Mouse (Mus musculus): ENCODE data around the gene Gria4. TPM values are rescaled to one million over a fixed set of nuclear protein-coding genes. Genes with fewer than 3 reads are reported as not detected.
A peak's percentile ranks its signal among the peaks of the same experiment; 100 is the strongest.
"Not testable (repeated sequence)": the region's sequence is repeated elsewhere in the genome, so short reads cannot be mapped to it uniquely, and the experiment has no call there.

The Gria4 gene
- total RNA-seq, 4 experiments from 2014 or later = 0.06 TPM; not detected in 3

DNA sequence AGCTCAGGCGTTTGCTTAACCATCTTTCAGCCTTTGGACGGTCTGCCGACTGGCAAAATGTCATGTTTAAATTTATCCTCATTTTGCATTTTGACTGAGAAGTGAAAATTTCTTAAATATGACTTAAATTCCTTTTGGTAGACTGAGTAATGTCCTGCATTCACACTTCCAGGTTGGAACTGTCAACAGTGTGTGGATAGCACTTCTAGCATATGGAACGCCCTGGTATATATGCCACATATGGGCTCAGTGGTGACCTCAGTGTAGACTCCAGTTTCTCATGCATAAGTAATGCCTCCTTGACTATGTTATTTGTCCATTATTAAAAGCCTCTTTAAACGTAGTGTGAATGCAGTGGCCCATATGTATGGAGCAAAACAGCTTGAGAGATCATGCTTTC, 222.4 kb downstream of the Gria4 start:
- DNase-seq (ENCODE audit: low spot score) = no peak

DNA sequence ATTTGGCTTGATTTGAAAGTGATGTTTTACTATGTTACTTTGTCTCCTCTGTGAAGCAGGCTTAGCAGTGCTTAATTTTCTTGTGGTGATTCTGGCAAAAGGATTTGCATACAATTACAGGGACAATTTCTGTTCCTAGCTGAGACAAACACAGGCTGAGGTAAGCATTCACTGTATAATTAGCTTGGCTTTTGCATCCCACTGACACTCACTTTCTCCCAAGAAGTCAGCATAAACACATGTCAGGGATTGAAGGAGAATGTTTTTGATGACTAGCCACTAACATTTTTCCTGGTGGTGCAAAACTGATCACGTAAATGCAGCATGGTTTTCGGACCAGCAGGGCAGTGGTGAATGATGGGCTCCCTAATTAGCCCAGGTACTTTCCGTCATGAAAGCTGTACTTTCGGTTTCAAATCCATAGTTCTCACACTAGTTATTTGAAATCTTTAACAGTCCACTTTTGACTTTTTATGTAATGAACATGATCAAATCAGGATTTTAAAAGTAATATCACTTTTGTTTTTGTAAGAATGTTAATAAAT, 240.5 kb downstream of the Gria4 start:
- DNase-seq (ENCODE audit: low spot score) = no peak

DNA sequence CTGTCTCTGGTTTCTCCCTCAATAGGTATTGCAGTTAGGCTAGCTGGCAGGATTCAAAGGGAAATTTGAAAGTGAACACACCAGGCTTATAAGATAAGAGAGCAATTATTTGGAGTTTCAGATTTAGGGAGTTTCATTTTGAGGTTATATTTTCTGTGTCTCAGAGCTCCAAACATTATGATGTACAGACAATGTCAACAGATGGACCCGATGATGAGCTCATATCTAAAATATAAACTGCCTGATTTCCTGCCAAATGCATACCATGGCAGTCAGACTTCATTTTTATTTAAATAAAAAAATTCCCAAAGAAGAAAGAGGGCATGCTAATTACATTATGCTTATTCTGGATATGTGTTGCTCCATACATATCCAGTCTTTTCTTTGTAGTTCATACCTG, 256.8 kb downstream of the Gria4 start:
- DNase-seq (ENCODE audit: low spot score) = no peak

DNA sequence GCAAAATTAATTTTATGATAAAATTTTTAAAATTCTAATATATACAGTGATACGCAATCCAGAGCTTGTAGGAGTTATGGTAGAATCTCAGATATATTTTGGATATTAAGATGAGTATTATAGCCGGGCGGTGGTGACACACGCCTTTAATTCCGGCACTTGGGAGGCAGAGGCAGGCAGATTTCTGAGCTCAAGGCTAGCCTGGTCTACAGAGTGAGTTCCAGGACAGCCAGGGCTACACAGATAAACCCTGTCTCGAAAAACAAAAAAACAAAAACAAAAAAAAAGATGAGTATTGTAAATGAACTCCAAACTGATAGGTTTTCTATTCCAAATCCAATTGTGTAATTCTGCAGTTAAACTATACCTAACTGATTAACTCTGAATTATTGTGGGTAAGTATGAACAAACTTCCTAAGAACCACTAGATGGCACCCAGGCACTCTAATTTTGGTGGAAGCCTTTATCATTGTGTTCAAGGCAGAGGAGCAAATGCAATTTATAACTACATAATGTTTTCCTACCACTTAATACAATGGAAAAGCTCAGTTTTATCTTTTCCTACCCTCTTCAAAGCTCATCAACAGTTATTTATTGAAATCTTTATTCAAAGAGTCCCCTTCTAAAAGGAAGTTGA, 259.4 kb downstream of the Gria4 start:
- no peak for DNase-seq (ENCODE audit: low spot score)

DNA sequence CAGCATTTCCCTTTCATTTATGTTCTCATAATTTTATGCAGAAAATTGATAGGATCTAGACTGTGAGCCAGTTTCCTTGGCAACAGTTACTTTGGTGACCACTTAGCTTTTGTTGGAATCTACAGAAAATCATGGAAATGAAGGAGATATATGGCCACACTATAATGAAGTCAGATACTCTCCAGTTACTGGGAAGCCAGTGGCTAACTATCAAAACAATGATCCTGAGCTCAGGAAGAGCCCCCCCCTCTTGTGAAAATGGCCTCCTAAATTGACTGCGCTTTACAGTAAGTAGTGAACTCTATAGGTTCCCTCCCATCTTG, 281.5 kb downstream of the Gria4 start:
- no peak for DNase-seq (ENCODE audit: low spot score)

DNA sequence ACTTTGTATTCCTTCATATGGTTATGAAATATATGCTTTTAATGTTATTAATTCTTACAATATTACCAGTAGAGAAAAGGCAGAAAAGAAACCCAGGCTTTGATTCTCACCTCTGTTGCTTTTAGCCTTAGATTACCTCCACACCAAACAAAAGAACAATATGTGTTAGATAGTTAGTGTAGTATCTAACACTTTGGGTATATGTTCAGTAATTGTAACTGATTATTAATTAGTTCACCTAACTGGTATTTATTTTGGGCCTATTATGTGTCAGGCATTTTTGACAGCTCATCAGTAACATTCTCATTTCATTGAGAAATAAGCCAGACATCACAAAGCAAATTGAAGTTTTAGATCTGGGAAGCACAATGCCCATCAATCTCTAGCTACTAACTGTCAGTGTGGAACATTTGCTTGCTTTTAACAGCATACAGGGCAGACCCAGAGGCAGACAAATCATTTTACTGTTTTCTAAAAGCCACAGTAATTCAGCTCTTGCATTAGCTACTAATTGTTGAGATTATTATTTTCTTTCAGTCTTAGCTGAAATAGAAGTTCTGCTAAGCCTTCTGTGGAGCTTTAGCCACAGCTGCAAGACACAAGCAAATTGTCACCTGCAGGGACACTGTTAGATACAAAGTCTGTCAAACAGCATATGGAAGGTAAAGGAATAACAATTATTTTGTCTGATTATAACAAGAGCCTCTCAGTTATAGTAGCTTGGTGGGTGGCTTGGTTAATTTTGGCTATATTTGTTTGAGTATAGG, 282.1 kb downstream of the Gria4 start:
- no peak for DNase-seq (ENCODE audit: low spot score)

DNA sequence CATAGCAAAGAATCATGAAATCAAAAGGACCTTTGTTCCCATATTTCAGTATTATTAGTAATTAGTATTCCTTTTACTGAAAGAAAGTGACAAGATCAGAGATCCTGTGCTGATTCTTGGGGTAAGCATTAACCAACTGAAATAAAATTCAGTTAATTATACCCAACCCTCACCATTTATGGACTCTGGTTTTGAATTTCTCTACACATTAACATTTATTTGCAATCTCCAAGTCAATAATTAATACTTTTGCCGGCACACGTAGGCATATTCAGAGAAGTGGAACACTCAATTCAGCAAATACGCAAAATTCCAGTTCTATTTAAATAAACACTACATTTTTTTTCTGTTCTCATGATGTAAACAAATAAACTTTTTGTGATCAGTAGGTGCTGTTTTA, 289.9 kb downstream of the Gria4 start:
- no peak for DNase-seq (ENCODE audit: low spot score)

DNA sequence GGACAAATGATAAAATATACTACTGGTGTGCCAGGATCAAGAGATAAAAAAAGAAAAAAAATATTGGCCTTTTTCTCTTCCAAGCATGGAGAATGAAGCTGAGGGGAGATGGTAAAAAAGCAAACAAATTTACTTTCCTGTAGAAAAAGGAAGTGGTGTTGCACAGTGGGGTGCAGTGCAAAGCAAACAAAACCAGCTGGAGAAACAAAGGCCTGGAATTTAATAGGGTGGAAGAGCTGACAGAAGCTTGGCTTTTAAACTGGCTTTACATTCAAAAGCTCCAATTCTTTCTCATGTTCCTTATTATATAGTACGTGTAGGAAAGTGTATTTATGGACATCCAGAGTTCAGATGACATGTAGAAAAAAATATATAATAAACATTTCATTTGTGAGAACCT, 290.9 kb downstream of the Gria4 start:
- DNase-seq (ENCODE audit: low spot score) = no peak

DNA sequence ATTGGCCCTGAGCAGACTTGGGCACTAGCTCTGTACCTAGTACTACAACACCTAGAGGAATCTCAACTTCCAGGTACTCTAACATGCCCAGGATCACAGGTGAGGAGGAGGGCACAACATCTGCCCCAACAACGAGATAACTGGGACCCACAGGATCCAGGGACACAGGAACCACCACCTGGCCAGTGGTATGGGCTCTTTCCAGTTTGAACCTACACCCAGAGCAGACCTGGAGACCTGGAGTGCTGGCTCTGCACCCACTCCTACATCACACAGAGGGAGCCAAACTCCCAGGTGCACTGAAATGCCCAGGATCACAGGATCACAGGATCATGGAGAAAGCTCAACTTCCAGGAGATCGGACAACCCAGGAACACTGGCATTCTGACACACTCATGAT, 309.6 kb downstream of the Gria4 start:
- no peak for DNase-seq (ENCODE audit: low spot score)

DNA sequence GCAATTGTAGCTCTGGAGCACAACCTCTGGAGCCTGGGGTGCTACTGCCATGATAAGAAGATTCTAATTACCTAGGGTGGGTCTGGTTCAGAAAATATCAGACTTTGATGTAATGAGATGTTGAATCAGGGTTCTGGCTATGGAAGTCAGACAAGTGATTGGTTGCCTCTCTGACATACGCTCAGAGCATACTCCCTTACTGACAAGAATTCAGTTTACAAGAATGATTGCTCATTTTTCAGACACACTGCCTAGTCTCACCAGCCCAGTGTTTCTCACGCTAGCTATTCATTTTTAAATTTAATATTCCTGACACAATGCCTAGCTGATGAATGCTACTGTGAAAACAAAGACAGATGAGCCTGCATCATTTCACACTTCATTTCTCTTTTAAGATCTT, 311.5 kb downstream of the Gria4 start:
- no peak for DNase-seq (ENCODE audit: low spot score)

DNA sequence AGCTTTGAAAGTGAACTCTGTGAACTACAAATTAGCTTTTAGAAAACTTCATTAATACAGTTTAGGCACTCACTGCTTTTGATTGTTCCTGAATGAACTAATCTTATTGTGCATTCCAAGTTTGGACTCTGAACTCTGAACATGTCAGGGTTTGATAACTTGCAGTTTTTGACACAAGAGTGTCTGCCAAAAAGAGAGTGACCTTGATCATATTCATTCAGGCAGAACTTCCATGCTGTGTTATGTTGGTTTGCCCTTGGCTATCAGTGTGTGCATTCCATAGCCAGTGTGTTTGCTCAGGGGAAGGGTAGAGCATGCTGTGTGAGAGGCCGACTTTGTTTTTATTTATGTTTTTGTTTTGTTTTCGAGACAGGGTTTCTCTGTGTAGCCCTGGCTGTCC, 325.2 kb downstream of the Gria4 start:
- no peak for DNase-seq (ENCODE audit: low spot score)

DNA sequence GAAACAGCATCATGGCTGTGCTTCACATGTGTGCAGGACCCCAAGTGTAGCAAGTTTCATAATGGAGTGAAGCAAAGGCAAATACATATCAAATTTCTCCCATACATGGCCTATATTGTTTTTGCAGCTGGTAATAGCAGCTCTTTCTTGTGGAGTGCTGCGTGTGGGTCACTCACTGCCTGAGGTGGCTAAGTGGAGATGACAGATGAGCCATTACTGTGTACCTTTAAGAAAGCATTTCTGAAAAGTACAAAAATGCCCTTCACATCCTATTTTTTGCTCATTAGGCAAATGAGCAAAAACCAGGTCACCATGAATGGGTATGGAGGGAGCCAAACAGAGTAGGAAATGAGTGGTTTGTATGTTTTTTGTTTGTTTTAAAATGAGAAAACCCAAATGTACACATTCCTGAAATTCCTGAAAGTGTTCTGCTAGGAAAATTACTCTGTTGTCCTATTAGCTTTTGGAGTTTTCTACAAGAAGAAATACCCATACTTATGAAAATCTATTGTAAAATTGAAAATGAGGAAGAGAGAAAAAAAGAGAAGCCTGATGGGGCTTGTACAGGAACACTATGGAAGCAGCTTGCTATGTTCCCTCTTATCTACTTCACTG, 336.5 kb downstream of the Gria4 start:
- no peak for DNase-seq (ENCODE audit: low spot score)

DNA sequence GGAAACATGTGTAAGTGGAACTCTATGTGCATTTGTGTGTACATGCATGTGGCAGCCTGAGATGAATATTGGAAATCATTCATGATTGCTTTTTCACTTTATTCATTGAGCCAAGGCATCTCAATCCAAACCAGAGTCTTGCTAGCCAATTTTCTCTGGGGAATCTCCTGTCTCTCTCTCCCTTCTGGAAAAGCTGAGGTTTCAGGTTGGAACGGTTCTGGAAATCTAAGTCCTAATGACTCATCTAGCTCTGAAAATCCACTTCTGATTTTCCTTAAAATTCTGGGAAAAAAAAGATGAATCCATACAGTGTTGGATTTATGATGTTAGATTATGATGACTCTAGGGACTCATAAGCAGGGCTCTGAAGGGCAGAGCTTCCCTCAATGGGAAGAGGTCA, 337.8 kb downstream of the Gria4 start:
- peak; percentile 13 for DNase-seq (ENCODE audit: low spot score)

DNA sequence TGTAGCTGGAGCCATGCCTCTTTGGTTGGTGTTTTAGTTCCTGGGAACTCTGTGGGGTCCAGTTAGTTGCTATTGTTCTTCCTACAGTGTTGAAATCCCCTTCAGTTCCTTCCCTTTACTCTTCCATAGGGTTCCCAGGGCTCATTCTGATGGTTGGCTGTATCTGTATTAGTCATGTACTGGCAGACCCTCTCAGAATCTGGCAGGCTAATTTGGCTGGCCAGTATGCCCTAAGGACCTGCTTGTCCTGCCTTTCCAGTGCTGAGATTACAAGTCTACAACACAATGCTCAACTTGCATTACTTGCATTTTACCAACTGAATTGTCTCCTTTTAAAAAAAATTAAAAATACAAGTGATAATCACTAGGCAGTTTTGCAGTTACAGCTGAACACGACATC, 338.4 kb downstream of the Gria4 start:
- DNase-seq (ENCODE audit: low spot score) = peak; percentile 39

DNA sequence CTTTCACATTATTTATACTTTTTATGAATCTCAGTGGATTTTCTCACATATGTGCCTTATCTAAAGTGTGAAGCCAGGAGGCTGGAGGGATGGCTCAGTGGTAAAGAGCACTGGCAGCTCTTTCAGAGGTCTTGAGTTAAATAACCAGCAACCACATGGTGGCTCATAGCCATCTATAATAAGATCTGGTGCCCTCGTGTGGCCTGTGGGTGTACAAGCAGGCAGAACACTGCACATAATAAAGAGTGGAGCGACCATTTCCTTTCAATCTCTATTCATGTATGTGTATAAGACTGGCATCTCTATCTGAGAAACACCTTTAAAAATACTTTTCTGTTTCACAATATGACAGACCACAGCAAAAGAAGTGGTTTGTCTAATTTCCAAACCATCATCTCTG, 353.1 kb downstream of the Gria4 start:
- no peak for DNase-seq (ENCODE audit: low spot score)

DNA sequence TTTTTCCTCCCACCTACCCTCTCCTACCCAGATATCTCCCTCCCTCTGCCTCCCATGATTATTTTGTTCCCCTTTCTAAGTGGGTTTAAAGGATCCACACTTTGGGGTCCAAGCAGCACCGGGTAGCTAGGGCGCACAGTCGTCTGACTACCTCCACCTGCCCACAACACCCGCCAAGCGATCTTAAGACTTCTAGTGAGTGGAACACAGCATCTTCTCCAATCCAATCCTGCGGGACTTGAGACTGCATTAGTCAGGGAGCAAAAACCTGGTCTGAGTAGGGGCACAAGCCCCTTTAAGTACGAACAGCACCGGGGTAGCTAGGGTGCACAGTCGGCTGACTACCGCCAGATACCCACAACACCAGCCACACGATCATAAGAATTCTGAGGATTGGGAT, 395.2 kb downstream of the Gria4 start:
- not testable (repeated sequence) for DNase-seq (ENCODE audit: low spot score)

DNA sequence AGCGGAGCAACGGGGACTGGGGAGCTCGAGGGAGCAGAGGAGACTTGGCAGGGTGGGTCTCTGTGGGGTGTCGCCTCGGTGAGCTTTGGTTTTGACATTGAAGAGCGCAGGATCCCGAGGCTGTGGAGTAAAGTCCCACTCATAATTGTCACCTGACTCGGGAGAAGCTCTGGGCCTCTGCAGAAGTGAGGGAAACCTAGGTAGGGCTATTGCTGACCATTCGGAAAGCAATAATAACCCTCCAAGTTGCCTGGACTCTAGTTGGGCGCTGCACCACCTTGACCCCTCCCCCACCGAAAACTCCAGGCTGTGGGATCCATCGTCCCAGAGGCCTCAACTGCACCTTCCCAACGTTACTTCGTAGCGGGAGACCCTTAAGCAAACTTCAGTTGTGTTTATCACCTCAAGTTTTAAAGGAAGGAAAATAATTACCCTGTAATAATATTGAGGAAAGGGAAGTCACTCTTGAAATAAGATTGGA, 419.4 kb downstream of the Gria4 start:
- DNase-seq (ENCODE audit: low spot score) = no peak

DNA sequence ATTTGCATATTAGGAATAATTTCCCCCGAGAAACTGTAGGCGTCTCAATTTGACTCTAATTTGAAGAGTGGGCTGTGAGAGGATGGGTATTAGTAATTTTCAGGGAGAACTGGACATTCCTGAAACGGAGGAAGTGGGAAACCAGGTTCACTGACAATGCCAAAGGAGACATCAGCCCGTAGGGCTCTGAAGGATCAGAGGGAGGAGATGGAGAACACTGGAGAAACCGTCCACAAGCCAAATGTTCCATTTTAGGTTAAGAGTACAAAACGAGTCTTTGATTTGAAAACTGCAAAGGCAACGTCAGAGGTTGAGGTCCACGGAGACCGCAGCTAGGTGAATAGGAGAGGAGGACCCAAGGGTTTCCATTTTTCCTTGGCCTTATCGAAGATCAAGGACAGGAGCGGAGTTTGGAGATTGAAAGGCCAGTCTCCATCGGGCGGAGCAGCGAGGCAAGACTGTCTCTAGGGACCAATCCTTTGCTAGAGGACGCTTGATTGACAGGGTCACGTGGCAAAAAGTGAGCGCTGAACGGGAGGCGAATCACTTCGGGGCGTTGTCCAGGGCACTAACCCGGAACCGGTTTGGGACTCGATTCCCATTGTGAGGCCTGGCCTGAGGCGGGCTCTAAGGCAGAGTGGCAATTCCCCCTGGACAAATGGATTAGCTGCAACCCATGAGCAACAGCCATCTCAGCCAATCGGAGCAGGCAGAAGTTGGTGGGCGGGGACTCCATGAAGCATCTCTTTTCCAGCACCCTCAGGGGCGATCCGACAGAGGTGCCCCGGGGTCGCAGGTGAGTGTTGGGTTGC, 420.0 kb downstream of the Gria4 start, which contains the start of gene Msantd4:
Msantd4 (plus strand) TSS at position 735 of the 812 bp plus-strand sequence.
- DNase-seq (ENCODE audit: low spot score) = peak; percentile 99

Measured in heart, adult 8-10 months (tissue).